In the genomic region with DNA sequence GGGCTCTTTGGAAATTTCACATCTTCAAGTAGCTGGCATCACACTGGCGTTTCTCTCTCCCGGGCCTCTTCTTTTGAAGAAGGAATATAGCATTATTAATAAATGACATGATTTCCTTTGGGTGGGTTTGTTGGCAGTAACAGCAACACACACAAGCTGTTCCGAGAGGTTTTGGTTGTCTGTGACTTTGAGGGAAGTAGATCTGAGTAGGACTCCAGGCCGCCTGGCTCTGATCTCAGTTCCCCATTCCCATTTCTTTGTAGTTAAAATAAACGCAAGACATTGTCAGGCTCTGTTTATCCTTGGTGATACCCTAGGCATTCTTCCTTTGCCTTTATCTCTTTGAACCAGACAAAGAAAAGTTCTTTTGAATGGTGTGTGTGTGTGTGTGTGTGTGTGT, we compare ENCODE assay signal across 18 mouse cellular contexts.
DNase-seq lines count a peak whose midpoint lies in the region; ATAC-seq and TF ChIP-seq lines count a peak whose summit lies in the region.
"Had no signal": no experiment of that assay in that cellular context is flagged by ENCODE, and none has a peak within 500 bp of the region (broad histone marks: within the 10 kb centered on the region; RNA-seq: fewer than 3 reads in every experiment).

No protein-coding gene starts in this region.

- no peak for TF ChIP-seq POLR2A in lung, adult 2 months (IDR thresholded peaks at IDR 0.05; ENCODE audit: borderline replicate concordance, extremely low read depth, low read depth, low read length)
- no peak for TF ChIP-seq POLR2A in brain, embryonic 14.5 days (IDR thresholded peaks at IDR 0.05; ENCODE audit: borderline replicate concordance, extremely low read depth, insufficient read depth, insufficient read length, poor library complexity, severe bottlenecking)

- ATAC-seq in lung, postnatal 0 days = no peak
- no peak for ATAC-seq in activated CD4-positive, CD25-positive, alpha-beta regulatory T cell, adult 4 months
- ATAC-seq: intestine, embryonic 15.5 days had no signal

- no peaks in the 10 kb centered on the region for H3K36me3 ChIP-seq in lung, postnatal 0 days (ENCODE audit: insufficient read depth, low read length)
- no peaks in the 10 kb centered on the region for H3K36me3 ChIP-seq in macrophage (ENCODE audit: inconsistent target)
- H3K36me3 ChIP-seq: embryonic facial prominence, embryonic 13.5 days; heart, embryonic 13.5 days; intestine, embryonic 15.5 days had no signal

- H3K27me3 ChIP-seq in lung, postnatal 0 days (replicated peaks; ENCODE audit: insufficient read depth, low read length) = no peaks in the 10 kb centered on the region
- H3K27me3 ChIP-seq: embryonic facial prominence, embryonic 13.5 days; heart, embryonic 13.5 days; intestine, embryonic 15.5 days had no signal

- no peak for DNase-seq in gastrocnemius, adult 2 months
- DNase-seq in gastrocnemius, postnatal 36 days = no peak
- DNase-seq in lung, postnatal 0 days (ENCODE audit: low spot score) = peak; percentile 32
- DNase-seq in lung, adult 2 months = no peak
- DNase-seq in brain, embryonic 14.5 days (ENCODE audit: low read depth) = peak; percentile 53
- DNase-seq in right cerebral cortex, adult 2 months (ENCODE audit: low spot score in 2 of 2) = no peak
- DNase-seq: adrenal gland, postnatal 36 days; gastrocnemius, postnatal 25 days; left cerebral cortex, postnatal 4 days; lung, embryonic 14.5 days; retina, postnatal 1 day; right cerebral cortex, postnatal 4 days had no signal

- no peak for TF ChIP-seq EP300 in lung, postnatal 0 days (IDR thresholded peaks at IDR 0.05)

- H3K4me2 ChIP-seq in lung, postnatal 0 days (replicated peaks; ENCODE audit: low read depth, low read length) = no peak overlapping the region
- H3K4me2 ChIP-seq: embryonic facial prominence, embryonic 13.5 days; heart, embryonic 13.5 days; hindbrain, embryonic 14.5 days; intestine, embryonic 15.5 days; lung, embryonic 14.5 days had no signal

- H3K4me1 ChIP-seq in lung, postnatal 0 days (ENCODE audit: insufficient read depth, low read depth, low read length) = peaks cover 7% of the 10 kb centered on the region; the same call in 1 of the 2 replicates
- H3K4me1 ChIP-seq in lung, adult 2 months (ENCODE audit: control insufficient read depth, insufficient read depth, low read length) = peaks cover 20% of the 10 kb centered on the region

- TF ChIP-seq CTCF in gastrocnemius, adult 2 months (IDR thresholded peaks at IDR 0.05) = no peak
- TF ChIP-seq CTCF in lung, postnatal 0 days (IDR thresholded peaks at IDR 0.05) = no peak
- TF ChIP-seq CTCF in lung, adult 2 months (IDR thresholded peaks at IDR 0.05; ENCODE audit: insufficient read depth, low read length) = no peak
- no peak for TF ChIP-seq CTCF in brain, embryonic 14.5 days (IDR thresholded peaks at IDR 0.05; ENCODE audit: borderline replicate concordance, extremely low read depth, insufficient read depth, insufficient read length)

- no peaks in the 10 kb centered on the region for H3K9me3 ChIP-seq in lung, postnatal 0 days (ENCODE audit: low read length)
- H3K9me3 ChIP-seq: embryonic facial prominence, embryonic 13.5 days; heart, embryonic 13.5 days; intestine, embryonic 15.5 days had no signal

- H3K79me2 ChIP-seq in macrophage (ENCODE audit: inconsistent target) = no peaks in the 10 kb centered on the region

- H3K27ac ChIP-seq in gastrocnemius, adult 2 months = peak overlapping the region; percentile 38; the same call in 1 of the 2 replicates
- H3K27ac ChIP-seq in lung, postnatal 0 days (ENCODE audit: low read length) = no peak overlapping the region
- peak overlapping the region; percentile 77 for H3K27ac ChIP-seq in macrophage
- H3K27ac ChIP-seq: embryonic facial prominence, embryonic 13.5 days; heart, embryonic 13.5 days; hindbrain, embryonic 14.5 days; intestine, embryonic 15.5 days had no signal

- no peak overlapping the region for H3K9ac ChIP-seq in lung, postnatal 0 days (replicated peaks; ENCODE audit: low read depth)
- H3K9ac ChIP-seq: embryonic facial prominence, embryonic 13.5 days; heart, embryonic 13.5 days; hindbrain, embryonic 14.5 days; intestine, embryonic 15.5 days; lung, embryonic 14.5 days had no signal

- 57% methylated on average over 5 of the region's 5 CpGs for WGBS in lung, postnatal 0 days
- WGBS in lung, adult 2 months = 48% methylated on average over 5 of the region's 5 CpGs
- 13% methylated on average over 5 of the region's 5 CpGs for WGBS in macrophage (ENCODE audit: missing documents)

- intact Hi-C loops in gastrocnemius, adult 2 months (cut with DNase I) = no loop called here
- intact Hi-C loops in gastrocnemius, postnatal 36 days (cut with DNase I) = no loop called here

- no peak overlapping the region for H3K4me3 ChIP-seq in gastrocnemius, adult 2 months
- no peak overlapping the region for H3K4me3 ChIP-seq in lung, postnatal 0 days (ENCODE audit: low read depth, low read length)
- no peak overlapping the region for H3K4me3 ChIP-seq in lung, adult 2 months (replicated peaks; ENCODE audit: extremely low read depth, low read depth, low read length)
- H3K4me3 ChIP-seq in macrophage (ENCODE audit: inconsistent target) = no peak overlapping the region
- H3K4me3 ChIP-seq: embryonic facial prominence, embryonic 13.5 days; heart, embryonic 13.5 days; intestine, embryonic 15.5 days had no signal

Comparison
In these comparisons a context has a peak if more than half of its experiments do, and no peak if none do; other contexts are left out.
1. DNase-seq: peak in lung, postnatal 0 days (single experiment) and brain, embryonic 14.5 days (single experiment); none in gastrocnemius, adult 2 months (single experiment), gastrocnemius, postnatal 36 days (0 of 2), lung, adult 2 months (single experiment) and right cerebral cortex, adult 2 months (0 of 2).